Mouse (Mus musculus): Measurements from ENCODE around the gene Lnx2.

- TF ChIP-seq CTCF (IDR thresholded peaks at IDR 0.05; ENCODE audit: low read depth) = no peak
- TF ChIP-seq EP300 (optimal IDR thresholded peaks at IDR 0.05) = no peak
Observed at GRCm38 (mm10) chr5:147102295-147102694, 25.9 kb upstream of the Lnx2 start.
